Mouse (Mus musculus) CH12.LX (cell line): ENCODE data around the gene Asb17. TPM values are rescaled to one million over a fixed set of nuclear protein-coding genes. Genes with fewer than 3 reads are reported as not detected.

Experiments used
- DNase-seq: peaks from one replicate; pipeline ENCODE4 v3.0.0-alpha.2; 2013; ENCODE audit errors: extremely low read depth
- H3K27ac ChIP-seq: 2 replicates; pipeline ENCODE4 v1.5.1; 2012; ENCODE audit warnings: low read depth, mild to moderate bottlenecking, control low read depth, moderate library complexity; ENCODE audit not compliant: insufficient read depth
- H3K27me3 ChIP-seq: replicated peaks from 2 replicates; pipeline ENCODE3; 2012; ENCODE audit warnings: inconsistent platforms
- H3K36me3 ChIP-seq, 2 experiments: replicated peaks in 1 of 2; 2 replicates each; pipeline versions ENCODE3 to v1.6.1; 2012; ENCODE audit warnings: inconsistent platforms in 1 of 2, low read length in 1 of 2, mild to moderate bottlenecking in 1 of 2, mixed read lengths in 1 of 2, moderate library complexity in 1 of 2; ENCODE audit not compliant: control insufficient read depth in 1 of 2, insufficient read depth in 1 of 2
- H3K4me1 ChIP-seq, 2 experiments: 2 replicates each; pipeline ENCODE4 v1.6.1; 2012; ENCODE audit warnings: inconsistent platforms in 1 of 2, moderate library complexity in 1 of 2; ENCODE audit not compliant: insufficient read depth in 2 of 2, control insufficient read depth in 1 of 2
- H3K4me2 ChIP-seq: 2 replicates; pipeline ENCODE4 v1.6.1; 2012; ENCODE audit warnings: low read depth, mild to moderate bottlenecking, control low read depth; ENCODE audit not compliant: poor library complexity, insufficient read depth, severe bottlenecking
- H3K4me3 ChIP-seq, 3 experiments: fragments of 150-350 bp in 1 of 3; sonication (generic) in 1 of 3; replicated peaks in 1 of 3; 2 replicates each; pipeline versions ENCODE3 to v1.5.1; 2011 to 2012; ENCODE audit warnings: low read depth in 2 of 3, low read length in 2 of 3, mild to moderate bottlenecking in 2 of 3, moderate library complexity in 2 of 3, control low read depth in 1 of 3, improper control_type of control experiment in 1 of 3, inconsistent platforms in 1 of 3, mixed read lengths in 1 of 3; ENCODE audit not compliant: poor library complexity in 1 of 3
- H3K79me2 ChIP-seq: replicated peaks from 2 replicates; pipeline ENCODE4 v1.6.1; 2012; ENCODE audit warnings: mild to moderate bottlenecking, moderate library complexity; ENCODE audit not compliant: control insufficient read depth, poor library complexity, insufficient read depth, severe bottlenecking; ENCODE audit errors: extremely low read depth
- H3K9ac ChIP-seq: 2 replicates; pipeline ENCODE4 v1.6.1; 2012; ENCODE audit warnings: low read depth, mild to moderate bottlenecking, control low read depth, moderate library complexity; ENCODE audit not compliant: insufficient read depth
- H3K9me3 ChIP-seq: replicated peaks from 2 replicates; pipeline ENCODE3; 2012; ENCODE audit warnings: low read length, inconsistent platforms, mixed read lengths
- CHD2 ChIP-seq: IDR thresholded peaks from 2 replicates; pipeline ENCODE4 v1.6.1; 2011; ENCODE audit warnings: low read length, improper control_type of control experiment
- EP300 ChIP-seq: IDR thresholded peaks from 2 replicates; pipeline ENCODE4 v1.6.1; 2011; ENCODE audit warnings: low read length, improper control_type of control experiment
- ETS1 ChIP-seq: conservative IDR thresholded peaks from 2 replicates; pipeline ENCODE4 v1.6.1; 2012; ENCODE audit warnings: low read depth, mild to moderate bottlenecking, inconsistent platforms, low read length, improper control_type of control experiment, moderate library complexity
- HCFC1 ChIP-seq: IDR thresholded peaks from 2 replicates; pipeline ENCODE4 v1.6.1; 2012; ENCODE audit warnings: low read depth, mild to moderate bottlenecking, inconsistent platforms, low read length, improper control_type of control experiment
- IRF4 ChIP-seq: IDR thresholded peaks from 2 replicates; pipeline ENCODE4 v1.6.1; 2014; ENCODE audit warnings: low read depth, mild to moderate bottlenecking, inconsistent platforms, low read length, improper control_type of control experiment
- JUND ChIP-seq: conservative IDR thresholded peaks from 2 replicates; pipeline ENCODE4 v1.6.1; 2011; ENCODE audit warnings: low read depth, low read length, improper control_type of control experiment
- KAT2A ChIP-seq: IDR thresholded peaks from 2 replicates; pipeline ENCODE4 v1.6.1; 2012; ENCODE audit warnings: low read length, improper control_type of control experiment, inconsistent platforms; ENCODE audit not compliant: insufficient replicate concordance
- MAFK ChIP-seq: IDR thresholded peaks from 2 replicates; pipeline ENCODE4 v1.6.1; 2011; ENCODE audit warnings: low read length, improper control_type of control experiment; ENCODE audit not compliant: insufficient replicate concordance
- MXI1 ChIP-seq: IDR thresholded peaks from 2 replicates; pipeline ENCODE4 v1.6.1; 2011; ENCODE audit warnings: mild to moderate bottlenecking, low read depth, low read length, improper control_type of control experiment
- NRF1 ChIP-seq: IDR thresholded peaks from 2 replicates; pipeline ENCODE4 v1.6.1; 2014; ENCODE audit warnings: low read depth, mild to moderate bottlenecking, inconsistent platforms, low read length, improper control_type of control experiment, moderate library complexity
- POLR2AphosphoS2 ChIP-seq: IDR thresholded peaks from 2 replicates; pipeline ENCODE4 v1.6.1; 2011; ENCODE audit warnings: low read depth, low read length, improper control_type of control experiment
- RAD21 ChIP-seq: IDR thresholded peaks from 2 replicates; pipeline ENCODE4 v1.6.1; 2011; ENCODE audit warnings: low read depth, mild to moderate bottlenecking, low read length, improper control_type of control experiment, moderate library complexity
- RCOR1 ChIP-seq: conservative IDR thresholded peaks from 2 replicates; pipeline ENCODE4 v1.6.1; 2012; ENCODE audit warnings: low read depth, mild to moderate bottlenecking, inconsistent platforms, low read length, improper control_type of control experiment
- SIN3A ChIP-seq: IDR thresholded peaks from 2 replicates; pipeline ENCODE4 v1.6.1; 2012; ENCODE audit warnings: low read length, improper control_type of control experiment, inconsistent platforms
- TBP ChIP-seq: conservative IDR thresholded peaks from 2 replicates; pipeline ENCODE4 v1.6.1; 2011; ENCODE audit warnings: low read depth, low read length, improper control_type of control experiment
- USF1 ChIP-seq: IDR thresholded peaks from 2 replicates; pipeline ENCODE4 v1.6.1; 2014; ENCODE audit warnings: low read depth, mild to moderate bottlenecking, inconsistent platforms, low read length, improper control_type of control experiment
- ZKSCAN1 ChIP-seq: IDR thresholded peaks from 2 replicates; pipeline ENCODE4 v1.6.1; 2012; ENCODE audit warnings: low read depth, inconsistent platforms, low read length, improper control_type of control experiment, borderline replicate concordance
- ZNF384 ChIP-seq: IDR thresholded peaks from 2 replicates; pipeline ENCODE4 v1.6.1; 2012; ENCODE audit warnings: low read depth, low read length, improper control_type of control experiment, inconsistent platforms
- dilution Hi-C: fragments of 300-500 bp; cut with MboI; formaldehyde crosslinking; loops from 2 replicates; pipeline ENCODE4 v1.14.3; 2020; ENCODE audit warnings: low sequenced_read_pairs; ENCODE audit not compliant: extremely low pct_unique_long_range_greater_than_20kb, extremely low pct_ligation_motif_present
- in situ Hi-C: fragments of 300-500 bp; cut with MboI; formaldehyde crosslinking; loops from 3 replicates; pipeline ENCODE4 v1.14.3; 2019; ENCODE audit warnings: low sequenced_read_pairs, low pct_ligation_motif_present, low pct_unique_long_range_greater_than_20kb, mixed read lengths
- polyA plus RNA-seq: library from polyadenylated mRNA; unstranded; fragments of >175 nt; gene quantifications from 2 replicates; pipeline ENCODE4 v1.2.1, GENCODE M21; 2012; ENCODE audit warnings: low read depth; ENCODE audit not compliant: insufficient read length
- total RNA-seq, 2 experiments: library from RNA; depleted of rRNA; stranded (reverse); fragments of 300-350 nt in 1 of 2; fragments of >200 nt in 1 of 2; gene quantifications; 2 replicates each; pipeline ENCODE4 v1.2.3; 2012 to 2014

Asb17 gene
- total and polyA plus RNA-seq, 3 experiments, result 0.13 to 0.27 TPM; not detected in 1

DNA sequence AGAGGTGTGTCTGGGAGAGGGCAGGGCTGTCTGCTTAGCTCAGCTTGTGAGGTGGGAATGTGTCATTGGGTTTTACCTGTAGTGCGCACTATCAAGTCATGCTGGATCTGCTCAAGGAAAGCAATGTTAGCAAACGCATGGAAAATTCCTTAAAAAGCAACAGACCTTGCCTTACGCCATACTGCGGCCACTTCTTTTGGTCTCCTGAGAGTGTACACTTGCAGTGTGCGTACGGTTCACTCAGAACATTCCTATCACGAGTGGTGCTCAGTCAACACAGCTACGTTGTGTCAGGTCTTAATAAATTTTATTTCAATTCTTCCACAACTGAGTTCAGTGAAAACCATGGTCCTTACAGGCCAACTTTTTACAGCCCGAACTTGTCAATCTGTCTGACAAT, 748 bp downstream of the Asb17 start:
- dilution Hi-C loops, result no loop called here
- Histone ChIP-seq H3K4me1 (peaks cover 3 to 12% of the 10 kb centered on the region in 2 experiments; a peak in 2 of 4 replicates), H3K36me3 (no peaks in the 10 kb centered on the region), H3K4me2 (no peak overlapping the region), H3K27me3 (no peaks in the 10 kb centered on the region), H3K4me3 (no peak overlapping the region), H3K27ac (no peak overlapping the region), H3K9ac (no peak overlapping the region), H3K79me2 (no peaks in the 10 kb centered on the region), H3K9me3 (no peaks in the 10 kb centered on the region)
- TF ChIP-seq ZKSCAN1 (no peak), JUND (no peak), SIN3A (no peak), ETS1 (no peak)
- DNase-seq, result no peak
- in situ Hi-C loops, result no loop called here

DNA sequence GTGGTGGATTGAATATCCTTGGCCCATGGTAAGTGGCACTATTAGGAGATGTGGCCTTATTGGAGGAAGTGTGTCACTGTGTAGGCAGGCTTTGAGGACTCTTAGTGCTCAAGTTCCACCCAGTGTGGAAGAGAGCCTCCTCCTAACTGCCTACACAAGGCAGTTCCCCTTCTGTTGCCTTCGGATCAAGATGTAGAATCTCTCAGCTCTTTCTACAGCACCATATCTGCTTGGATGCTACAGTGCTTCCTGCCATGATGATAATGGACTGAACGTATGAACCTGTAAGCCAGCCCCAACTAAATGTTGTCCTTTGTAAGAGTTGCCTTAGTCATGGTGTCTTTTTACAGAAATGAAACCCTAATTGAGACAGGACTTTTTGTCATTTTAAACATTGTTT, 1.5 kb downstream of the Asb17 start:
- TF ChIP-seq HCFC1, result no peak
- no peak for TF ChIP-seq RAD21
- no peak for TF ChIP-seq IRF4
- TF ChIP-seq KAT2A, result no peak
- TF ChIP-seq MAFK, result no peak
- TF ChIP-seq ETS1, result no peak
- TF ChIP-seq EP300, result no peak
- no peak for TF ChIP-seq TBP
- TF ChIP-seq NRF1, result no peak
- TF ChIP-seq RCOR1, result no peak
- in situ Hi-C loops (no loop called here), dilution Hi-C loops (no loop called here)
- Histone ChIP-seq H3K9ac (no peak overlapping the region), H3K27ac (no peak overlapping the region), H3K4me1 (peaks cover 3 to 13% of the 10 kb centered on the region in 2 experiments; a peak in 2 of 4 replicates), H3K9me3 (no peaks in the 10 kb centered on the region), H3K79me2 (no peaks in the 10 kb centered on the region), H3K36me3 (no peaks in the 10 kb centered on the region), H3K27me3 (no peaks in the 10 kb centered on the region), H3K4me2 (no peak overlapping the region), H3K4me3 (no peak overlapping the region)
- no peak for DNase-seq

DNA sequence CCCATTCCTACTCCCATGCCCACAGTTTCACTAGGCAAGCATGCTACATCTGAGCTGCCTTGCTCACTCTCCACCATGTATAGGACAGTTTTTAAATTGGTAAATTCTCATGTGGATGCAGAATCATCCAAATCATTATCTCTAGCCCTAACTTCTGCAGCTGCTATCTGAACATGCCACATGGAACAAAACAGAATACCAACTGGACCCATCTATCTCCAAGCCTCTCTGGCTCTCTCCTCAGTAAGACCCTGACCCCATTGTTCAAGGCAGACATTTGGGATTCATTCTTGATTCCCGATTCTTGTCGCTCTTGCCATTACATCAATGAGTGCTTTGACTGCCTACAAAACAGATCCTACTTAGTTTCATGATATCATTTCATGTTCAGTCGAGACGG, 2.1 kb downstream of the Asb17 start:
- Histone ChIP-seq H3K4me1 (peaks cover 3 to 13% of the 10 kb centered on the region in 2 experiments; a peak in 2 of 4 replicates), H3K9me3 (no peaks in the 10 kb centered on the region), H3K79me2 (no peaks in the 10 kb centered on the region), H3K27me3 (no peaks in the 10 kb centered on the region), H3K27ac (no peak overlapping the region), H3K9ac (no peak overlapping the region), H3K4me3 (no peak overlapping the region), H3K4me2 (no peak overlapping the region), H3K36me3 (no peaks in the 10 kb centered on the region)
- DNase-seq, result no peak
- no peak for TF ChIP-seq RCOR1
- TF ChIP-seq POLR2AphosphoS2, result no peak
- no peak for TF ChIP-seq MXI1
- no peak for TF ChIP-seq ZNF384
- no peak for TF ChIP-seq KAT2A
- no peak for TF ChIP-seq USF1
- TF ChIP-seq MAFK, result no peak
- TF ChIP-seq CHD2, result no peak
- in situ Hi-C loops, result no loop called here
- dilution Hi-C loops, result no loop called here
